Mouse (Mus musculus) ES-Bruce4 (cell line): Measurements from ENCODE around the gene Gucy1b2.

Source experiments
- CTCF ChIP-seq: IDR thresholded peaks from one replicate; pipeline ENCODE4 v1.8.1; 2011; ENCODE audit warnings: low read depth, low read length
- POLR2A ChIP-seq: IDR thresholded peaks from one replicate; pipeline ENCODE4 v1.8.1; 2011; ENCODE audit warnings: low read length; ENCODE audit not compliant: insufficient read depth

- TF ChIP-seq CTCF (peak; percentile 99), POLR2A (no peak)
These were observed 36.2 kb upstream of the Gucy1b2 start for GRCm38 (mm10) chr14:62492196-62492850.
